Mouse (Mus musculus) ES-E14 (cell line): ENCODE measurements at regions not wholly inside any gene's neighbourhood (a gene's known extent, or its start where the extent isn't known, plus 50 kb on each side); places are given as distances from the start of the nearest gene placed in this dataset.

Source experiments
- DNase-seq: peaks from one replicate; pipeline ENCODE4 v3.0.0-alpha.2; 2013; ENCODE audit warnings: low read depth, low spot score
- H3K27ac ChIP-seq: 2 replicates; pipeline ENCODE4 v1.5.1; 2012; ENCODE audit warnings: low read depth, mild to moderate bottlenecking, low read length, moderate library complexity, mixed read lengths; ENCODE audit not compliant: poor library complexity, insufficient read depth, severe bottlenecking
- H3K36me3 ChIP-seq: 2 replicates; pipeline ENCODE4 v1.6.1; 2012; ENCODE audit warnings: mild to moderate bottlenecking, low read length, moderate library complexity, mixed read lengths; ENCODE audit not compliant: control insufficient read depth, poor library complexity, insufficient read depth, severe bottlenecking
- H3K4me1 ChIP-seq, 2 experiments: fragments of 150-350 bp in 1 of 2; sonication (generic) in 1 of 2; 2 replicates each; pipeline ENCODE4 v1.6.1; 2012; ENCODE audit warnings: low read length in 2 of 2, mild to moderate bottlenecking in 1 of 2, mixed read lengths in 1 of 2; ENCODE audit not compliant: control insufficient read depth in 2 of 2, insufficient read depth in 2 of 2, poor library complexity in 1 of 2
- H3K4me3 ChIP-seq, 2 experiments: fragments of 150-350 bp in 1 of 2; sonication (generic) in 1 of 2; 2 replicates each; pipeline ENCODE4 v1.5.1; 2012; ENCODE audit warnings: low read length in 2 of 2, low read depth in 1 of 2, mild to moderate bottlenecking in 1 of 2, mixed read lengths in 1 of 2; ENCODE audit not compliant: insufficient read depth in 1 of 2, poor library complexity in 1 of 2, severe bottlenecking in 1 of 2
- H3K9ac ChIP-seq: 2 replicates; pipeline ENCODE4 v1.6.1; 2012; ENCODE audit warnings: low read depth, mild to moderate bottlenecking, low read length, mixed read lengths; ENCODE audit not compliant: poor library complexity, insufficient read depth, severe bottlenecking
- H3K9me3 ChIP-seq: fragments of 150-350 bp; sonication (generic); 2 replicates; pipeline ENCODE4 v1.6.1; 2012; ENCODE audit warnings: low read depth, mild to moderate bottlenecking, low read length; ENCODE audit not compliant: control insufficient read depth, insufficient read depth
- CHD2 ChIP-seq: IDR thresholded peaks from 2 replicates; pipeline ENCODE4 v1.6.1; 2014; ENCODE audit warnings: mild to moderate bottlenecking, low read depth, low read length, inconsistent platforms
- HCFC1 ChIP-seq: IDR thresholded peaks from 2 replicates; pipeline ENCODE4 v1.6.1; 2012; ENCODE audit warnings: low read length, inconsistent platforms, borderline replicate concordance; ENCODE audit not compliant: insufficient read depth
- MAFK ChIP-seq: IDR thresholded peaks from 2 replicates; pipeline ENCODE4 v1.6.1; 2014; ENCODE audit warnings: mild to moderate bottlenecking, low read depth, low read length, inconsistent platforms; ENCODE audit not compliant: insufficient read depth
- ZC3H11A ChIP-seq: IDR thresholded peaks from 2 replicates; pipeline ENCODE4 v1.6.1; 2012; ENCODE audit warnings: low read depth, mild to moderate bottlenecking, inconsistent platforms, low read length, borderline replicate concordance
- ZNF384 ChIP-seq: IDR thresholded peaks from 2 replicates; pipeline ENCODE4 v1.6.1; 2012; ENCODE audit warnings: low read depth, low read length, inconsistent platforms
- in situ Hi-C, 2 experiments: fragments of 600-800 bp; cut with MboI; formaldehyde crosslinking; loops; one replicate each; pipeline ENCODE4 v1.15.1; 2025; ENCODE audit warnings: low sequenced_read_pairs in 2 of 2, inconsistent platforms in 1 of 2; ENCODE audit not compliant: unreplicated experiment in 2 of 2

DNA sequence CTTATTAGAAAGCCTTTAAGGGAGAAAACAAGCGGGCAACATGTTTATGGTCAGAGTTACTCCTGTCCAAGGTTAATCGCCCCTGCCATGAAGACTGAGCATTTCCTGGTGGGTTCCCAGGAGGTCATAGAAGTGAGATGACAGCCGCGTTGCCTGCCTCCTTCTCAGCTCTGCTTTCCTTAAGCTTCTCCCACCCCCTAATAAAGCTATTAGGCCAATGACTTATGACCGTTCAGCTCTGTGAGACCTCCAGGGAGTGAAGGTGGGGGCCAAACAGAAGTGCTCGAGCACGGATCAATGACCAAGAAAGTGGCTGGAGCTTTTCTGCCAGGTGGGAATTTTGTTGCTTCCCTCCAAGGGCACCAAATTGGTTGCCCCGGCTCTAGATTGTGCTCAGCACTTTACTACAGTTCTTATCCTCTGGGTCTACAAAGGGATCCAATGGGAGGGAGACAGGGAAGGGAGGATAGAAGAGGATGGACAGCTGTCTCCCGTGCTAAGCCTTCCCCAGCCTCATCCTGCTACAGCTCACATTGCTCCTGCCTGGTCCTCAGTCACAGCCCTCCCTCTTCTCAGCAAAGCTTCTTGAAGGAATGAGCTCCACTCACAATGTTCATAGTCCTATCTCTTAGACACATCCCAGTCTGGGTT, 151.1 kb upstream of the Ppp2r3a start:
- Histone ChIP-seq H3K36me3 (no peaks in the 10 kb centered on the region), H3K9me3 (no peaks in the 10 kb centered on the region), H3K4me1 (no peaks in the 10 kb centered on the region), H3K27ac (no peak overlapping the region), H3K4me3 (no peak overlapping the region), H3K9ac (no peak overlapping the region)
- no peak for DNase-seq
- no peak for TF ChIP-seq ZNF384
- no peak for TF ChIP-seq MAFK
- TF ChIP-seq ZC3H11A = no peak
- no peak for TF ChIP-seq HCFC1
- no peak for TF ChIP-seq CHD2
- in situ Hi-C loops = no loop called here

DNA sequence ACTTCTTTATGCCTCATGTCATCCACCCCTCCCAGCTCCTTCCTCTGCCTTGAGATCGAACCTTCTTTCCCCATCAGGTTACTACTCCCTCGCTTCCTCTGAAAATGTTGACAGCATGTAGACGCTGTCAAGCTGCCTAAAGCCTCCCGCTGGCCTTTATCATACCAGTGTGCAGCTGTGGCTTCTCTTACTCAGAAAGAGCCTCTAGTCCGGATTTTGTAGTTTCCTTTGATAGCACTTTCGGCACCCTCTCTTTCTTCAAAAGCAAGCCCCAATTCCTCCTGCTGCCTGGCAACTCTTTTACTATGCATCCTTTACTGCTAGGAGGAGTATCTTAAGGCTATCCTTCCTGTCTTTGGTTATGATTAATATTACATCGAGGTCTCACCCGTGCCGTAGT, 149.8 kb upstream of the Ppp2r3a start:
- in situ Hi-C loops = no loop called here
- Histone ChIP-seq H3K9me3 (no peaks in the 10 kb centered on the region), H3K9ac (no peak overlapping the region), H3K4me1 (no peaks in the 10 kb centered on the region), H3K4me3 (no peak overlapping the region), H3K27ac (no peak overlapping the region), H3K36me3 (no peaks in the 10 kb centered on the region)
- DNase-seq = no peak
- TF ChIP-seq ZNF384 (no peak), CHD2 (no peak), MAFK (no peak), ZC3H11A (no peak), HCFC1 (no peak)

DNA sequence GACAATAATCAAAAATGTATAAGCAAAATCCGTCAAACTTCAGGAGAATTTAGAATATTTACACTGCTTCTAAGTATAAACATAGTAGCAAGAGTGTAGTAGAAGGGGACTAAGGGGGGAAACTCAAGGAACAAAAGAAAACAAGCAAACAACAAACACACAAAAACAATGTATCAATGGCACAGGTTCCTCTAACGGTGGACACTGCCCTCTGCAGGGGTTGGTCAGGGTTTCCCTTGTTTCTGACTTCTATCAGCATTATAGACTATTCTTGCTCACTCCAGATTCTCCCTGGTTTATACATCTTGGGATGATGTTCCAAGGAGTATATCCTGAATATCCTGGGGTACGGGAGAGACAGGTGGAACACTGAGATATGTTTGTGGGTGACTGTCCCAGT, 147.3 kb upstream of the Ppp2r3a start:
- H3K4me3 ChIP-seq = no peak overlapping the region
- H3K36me3 ChIP-seq = no peaks in the 10 kb centered on the region

GRCm38 (mm10) chr9:101369380-101369779, 117.8 kb upstream of the Ppp2r3a start:
- in situ Hi-C loops = no loop called here
- Histone ChIP-seq H3K4me1 (no peaks in the 10 kb centered on the region), H3K9me3 (no peaks in the 10 kb centered on the region), H3K36me3 (no peaks in the 10 kb centered on the region), H3K4me3 (no peak overlapping the region), H3K27ac (no peak overlapping the region), H3K9ac (no peak overlapping the region)
- no peak for TF ChIP-seq HCFC1
- no peak for TF ChIP-seq ZNF384
- no peak for TF ChIP-seq ZC3H11A
- DNase-seq = no peak

More for the DNA sequence above, 147.3 kb upstream of the Ppp2r3a start:
- no peak for DNase-seq
- Histone ChIP-seq H3K27ac (no peak overlapping the region), H3K9ac (no peak overlapping the region), H3K9me3 (no peaks in the 10 kb centered on the region), H3K4me1 (no peaks in the 10 kb centered on the region)
- TF ChIP-seq MAFK (no peak), CHD2 (no peak), ZNF384 (no peak), ZC3H11A (no peak), HCFC1 (no peak)
- in situ Hi-C loops = no loop called here

GRCm38 (mm10) chr9:101356607-101357006, 105.0 kb upstream of the Ppp2r3a start:
- TF ChIP-seq HCFC1 (no peak), ZC3H11A (no peak), ZNF384 (no peak), MAFK (no peak), CHD2 (no peak)
- in situ Hi-C loops = no loop called here

More at GRCm38 (mm10) chr9:101356607-101357006, 105.0 kb upstream of the Ppp2r3a start:
- no peak for DNase-seq
- H3K9me3 ChIP-seq = no peaks in the 10 kb centered on the region
- no peaks in the 10 kb centered on the region for H3K36me3 ChIP-seq
- no peaks in the 10 kb centered on the region for H3K4me1 ChIP-seq
- H3K9ac ChIP-seq = no peak overlapping the region
- no peak overlapping the region for H3K27ac ChIP-seq
- H3K4me3 ChIP-seq = no peak overlapping the region
